Mouse (Mus musculus): Measurements from ENCODE around the gene Thap8.
A peak's percentile ranks its signal among the peaks of the same experiment; 100 is the strongest.

The Thap8 gene

GRCm38 (mm10) chr7:30286701-30287410 lies 7.0 kb downstream of the Thap8 start:
- no peak for DNase-seq (ENCODE audit: low read depth, low spot score)

GRCm38 (mm10) chr7:30288046-30288445 lies 8.2 kb downstream of the Thap8 start:
- DNase-seq (ENCODE audit: low read depth, low spot score) = no peak

GRCm38 (mm10) chr7:30289071-30289713 lies 9.3 kb downstream of the Thap8 start:
- DNase-seq (ENCODE audit: low read depth, low spot score) = no peak

- DNase-seq (ENCODE audit: low read depth, low spot score) = no peak
Measured at GRCm38 (mm10) chr7:30289714-30290399, 10.0 kb downstream of the Thap8 start.

- DNase-seq (ENCODE audit: low read depth, low spot score) = peak; percentile 63
Measured at GRCm38 (mm10) chr7:30291215-30292131, 11.6 kb downstream of the Thap8 start, which contains the start of gene Clip3. TSS of gene Clip3 (plus strand) at chr7:30291728.

GRCm38 (mm10) chr7:30293795-30294194 lies 13.9 kb downstream of the Thap8 start:
- DNase-seq (ENCODE audit: low read depth, low spot score) = no peak

- DNase-seq (ENCODE audit: low read depth, low spot score) = no peak
Measured at GRCm38 (mm10) chr7:30294296-30294695, 14.4 kb downstream of the Thap8 start.

GRCm38 (mm10) chr7:30295103-30295502 lies 15.2 kb downstream of the Thap8 start:
- DNase-seq (ENCODE audit: low read depth, low spot score) = no peak

GRCm38 (mm10) chr7:30296816-30297215 lies 16.9 kb downstream of the Thap8 start:
- no peak for DNase-seq (ENCODE audit: low read depth, low spot score)

- no peak for DNase-seq (ENCODE audit: low read depth, low spot score)
Measured at GRCm38 (mm10) chr7:30297266-30297665, 17.4 kb downstream of the Thap8 start.

GRCm38 (mm10) chr7:30300914-30301313 lies 21.0 kb downstream of the Thap8 start:
- DNase-seq (ENCODE audit: low read depth, low spot score) = peak; percentile 79

- peak; percentile 81 for DNase-seq (ENCODE audit: low read depth, low spot score)
Measured at GRCm38 (mm10) chr7:30306083-30306779, 26.3 kb downstream of the Thap8 start.

- peak; percentile 97 for DNase-seq (ENCODE audit: low read depth, low spot score)
Measured at GRCm38 (mm10) chr7:30308076-30309005, 28.4 kb downstream of the Thap8 start, which contains the start of gene Alkbh6. TSS of gene Alkbh6 (plus strand) at chr7:30308717.

GRCm38 (mm10) chr7:30309395-30310129 lies 29.7 kb downstream of the Thap8 start:
- DNase-seq (ENCODE audit: low read depth, low spot score) = peak; percentile 16

- DNase-seq (ENCODE audit: low read depth, low spot score) = no peak
Measured at GRCm38 (mm10) chr7:30310136-30310535, 30.2 kb downstream of the Thap8 start.

GRCm38 (mm10) chr7:30313666-30314320 lies 33.9 kb downstream of the Thap8 start:
- no peak for DNase-seq (ENCODE audit: low read depth, low spot score)

GRCm38 (mm10) chr7:30314721-30315155 lies 34.8 kb downstream of the Thap8 start, which contains the start of gene Syne4:
TSS of gene Syne4 (plus strand) at chr7:30314807.
- no peak for DNase-seq (ENCODE audit: low read depth, low spot score)
